Mouse (Mus musculus): ENCODE measurements at regions not wholly inside any gene's neighbourhood (a gene's known extent, or its start where the extent isn't known, plus 50 kb on each side); places are given as distances from the start of the nearest gene placed in this dataset.
"Not testable (repeated sequence)": the region's sequence is repeated elsewhere in the genome, so short reads cannot be mapped to it uniquely, and the experiment has no call there.

DNA sequence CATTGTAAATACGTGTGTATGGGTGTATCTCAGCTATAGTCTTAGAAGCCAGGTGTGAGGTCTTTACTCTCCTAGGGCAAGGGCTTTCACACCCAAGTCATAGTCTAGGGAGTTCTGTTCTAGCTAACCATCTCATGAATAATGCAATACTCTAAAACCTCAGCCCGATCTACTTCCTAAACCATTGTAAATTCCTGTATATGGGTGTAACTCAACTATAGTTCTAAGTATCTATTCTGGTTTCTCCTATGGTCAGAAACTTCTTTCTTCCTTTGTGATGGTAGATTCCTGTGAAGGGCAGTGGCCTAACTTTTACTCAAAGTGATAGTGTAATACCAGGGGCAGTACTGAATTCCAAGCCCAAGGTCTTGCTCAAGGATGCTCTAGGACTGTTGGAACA lies 58.7 kb upstream of the Srd5a3 start:
- not testable (repeated sequence) for ATAC-seq (ENCODE audit: poor library complexity, severe bottlenecking)

DNA sequence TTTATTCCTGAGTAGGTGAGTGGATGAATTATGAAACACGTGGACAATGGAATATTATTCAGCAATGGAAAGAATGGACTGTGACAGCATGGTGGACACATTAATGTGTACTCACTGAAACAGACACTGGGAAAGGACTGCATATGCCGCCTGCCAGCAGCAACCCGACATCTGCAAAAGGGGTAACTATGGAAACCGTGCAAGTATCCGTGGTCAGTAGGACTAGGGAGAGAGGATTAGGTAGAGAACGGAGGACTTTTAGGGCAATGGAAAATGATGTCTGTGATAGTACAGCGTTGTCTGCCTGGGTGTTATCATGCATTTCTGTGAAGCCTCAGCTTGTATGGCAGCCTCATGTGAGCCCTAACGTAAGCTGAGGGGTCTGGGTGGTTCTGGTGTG lies 59.6 kb upstream of the Srd5a3 start:
- ATAC-seq (ENCODE audit: poor library complexity, severe bottlenecking), result no peak

DNA sequence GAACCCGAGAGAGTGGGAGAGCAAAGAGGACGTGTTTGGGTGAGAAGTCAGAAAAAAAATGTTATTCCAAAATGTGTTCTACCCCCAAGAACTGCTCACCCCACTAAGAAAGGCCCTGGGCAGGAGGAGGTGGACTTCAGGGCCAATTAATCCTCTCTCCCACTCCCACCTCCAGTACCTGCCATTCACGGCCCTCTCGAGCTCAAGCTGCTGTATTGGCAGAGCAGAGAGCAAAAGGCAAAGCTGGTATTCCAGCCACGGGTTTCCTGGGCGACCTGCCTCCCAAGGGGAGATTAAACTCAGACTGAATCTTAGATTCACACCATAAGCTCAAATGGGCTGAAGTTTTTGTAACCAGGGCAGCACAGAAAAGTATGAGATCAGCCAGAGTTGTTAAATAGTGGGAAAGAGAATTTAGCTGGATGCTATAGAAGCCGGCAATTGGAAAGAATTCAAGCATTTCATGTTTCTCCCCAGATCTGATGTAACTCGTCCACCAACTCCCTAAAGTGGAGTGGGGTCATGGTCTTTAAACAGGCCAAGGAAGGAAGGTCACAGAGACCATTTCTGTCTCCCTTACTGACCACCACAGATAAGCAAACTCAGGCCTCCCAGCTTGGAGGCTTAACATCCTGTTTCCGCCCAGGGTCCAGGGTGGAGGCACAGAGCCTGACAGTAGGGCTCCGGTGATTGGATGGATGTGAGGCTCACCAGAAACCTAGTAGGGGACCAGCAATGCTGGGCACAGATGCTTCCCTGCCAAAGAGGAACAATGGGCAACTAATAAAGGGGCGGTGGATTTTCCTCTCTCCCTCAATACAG lies 60.7 kb upstream of the Srd5a3 start:
- ATAC-seq (ENCODE audit: poor library complexity, severe bottlenecking), result no peak

DNA sequence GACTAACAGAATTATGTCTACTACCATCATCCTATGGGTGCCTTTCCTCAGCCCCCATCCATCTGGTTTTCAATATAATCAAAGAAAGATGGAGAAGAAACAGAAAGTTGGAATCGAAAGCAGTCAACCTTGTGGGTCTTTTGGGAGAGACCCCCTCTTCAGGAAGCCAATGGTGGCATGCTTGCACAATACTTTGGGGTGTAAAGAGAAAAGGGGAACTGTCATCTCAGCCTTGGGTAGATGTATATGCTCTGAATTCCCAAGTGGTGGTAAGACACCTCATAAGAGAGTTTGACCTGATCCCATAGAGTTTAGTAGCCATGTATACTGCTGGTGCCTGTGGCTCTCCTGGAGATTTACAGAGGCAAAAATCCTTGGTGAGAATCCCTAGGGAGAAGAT lies 61.6 kb upstream of the Srd5a3 start:
- ATAC-seq (ENCODE audit: poor library complexity, severe bottlenecking), result peak; percentile 74

DNA sequence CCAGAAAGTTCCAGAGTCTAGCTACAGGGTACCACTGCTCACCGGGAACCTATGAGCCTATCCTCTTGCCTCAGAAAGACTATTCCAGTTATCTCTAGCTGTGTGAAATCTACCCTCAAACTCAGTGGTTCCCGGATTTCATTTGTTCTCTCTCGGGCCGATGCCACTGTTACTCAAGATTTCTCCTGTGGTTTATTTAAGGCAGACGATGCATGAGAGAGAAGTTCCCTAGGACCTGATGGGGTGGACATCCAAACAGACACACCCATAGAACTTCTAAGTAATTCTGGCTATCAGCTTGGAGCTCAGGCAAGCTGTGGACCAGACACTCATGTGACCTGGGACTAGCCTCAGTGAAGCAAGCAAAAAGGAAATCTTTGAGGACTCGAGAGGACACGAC lies 63.8 kb upstream of the Srd5a3 start:
- peak; percentile 69 for ATAC-seq (ENCODE audit: poor library complexity, severe bottlenecking)

DNA sequence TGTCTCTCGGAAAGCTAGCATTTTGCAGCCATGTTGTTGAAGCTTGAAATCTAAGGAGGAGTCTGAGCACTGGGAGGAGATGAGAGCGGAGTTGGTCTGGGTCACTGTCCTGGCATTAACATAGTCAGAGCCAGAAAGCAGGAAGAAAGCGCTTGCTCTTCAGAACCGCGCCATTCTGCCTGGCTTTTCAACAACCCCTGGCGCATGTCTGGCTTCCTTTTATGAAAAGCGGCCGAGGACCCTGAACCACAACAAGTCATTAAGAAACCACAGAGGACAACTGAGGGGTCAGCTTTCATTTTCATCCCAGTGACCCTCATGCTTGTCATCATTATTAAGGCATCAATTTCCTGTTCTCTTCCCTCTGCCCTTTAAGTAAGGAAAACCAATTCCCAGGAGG lies 64.7 kb upstream of the Srd5a3 start:
- ATAC-seq (ENCODE audit: poor library complexity, severe bottlenecking), result peak; percentile 25; the same call in 1 of the 2 replicates

DNA sequence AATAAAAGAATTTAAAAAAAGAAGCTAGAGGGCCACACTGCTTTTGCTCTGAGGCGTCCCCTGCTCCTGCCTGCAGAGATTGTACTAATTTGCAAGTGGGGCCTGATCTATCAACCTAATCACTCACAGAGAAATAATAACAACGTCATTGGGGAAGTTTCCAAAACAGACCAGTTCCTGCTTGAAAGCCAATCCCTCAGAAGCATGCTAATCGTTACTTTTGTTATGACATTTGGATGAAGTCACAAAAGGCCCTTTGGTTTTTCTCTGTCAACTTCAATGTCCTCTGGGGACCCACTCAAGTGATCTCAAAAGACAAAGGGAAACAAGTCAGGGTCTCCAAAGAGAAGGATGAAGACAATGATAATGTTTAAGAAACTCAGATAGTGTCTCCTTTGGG lies 72.2 kb upstream of the Srd5a3 start:
- ATAC-seq (ENCODE audit: poor library complexity, severe bottlenecking), result no peak

DNA sequence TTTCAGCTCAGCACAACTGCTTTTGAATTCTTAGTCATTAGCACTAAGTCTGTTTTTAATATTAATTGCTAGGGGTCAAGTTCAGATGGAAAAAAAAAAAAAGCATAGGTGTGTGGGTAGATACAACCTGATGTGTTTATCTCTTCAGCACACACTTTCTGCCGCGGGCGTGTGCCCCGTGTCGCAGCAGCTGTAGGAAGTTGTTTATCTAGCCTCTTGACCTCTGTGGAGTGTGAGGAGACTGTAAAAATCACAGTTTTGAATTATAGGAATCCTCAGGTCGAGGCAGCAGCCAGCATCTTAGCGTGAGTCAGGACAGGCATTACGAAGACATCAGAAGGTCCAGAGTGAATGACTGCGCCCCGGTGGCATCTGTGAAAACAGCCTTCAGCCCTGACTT lies 72.8 kb upstream of the Srd5a3 start:
- no peak for ATAC-seq (ENCODE audit: poor library complexity, severe bottlenecking)

DNA sequence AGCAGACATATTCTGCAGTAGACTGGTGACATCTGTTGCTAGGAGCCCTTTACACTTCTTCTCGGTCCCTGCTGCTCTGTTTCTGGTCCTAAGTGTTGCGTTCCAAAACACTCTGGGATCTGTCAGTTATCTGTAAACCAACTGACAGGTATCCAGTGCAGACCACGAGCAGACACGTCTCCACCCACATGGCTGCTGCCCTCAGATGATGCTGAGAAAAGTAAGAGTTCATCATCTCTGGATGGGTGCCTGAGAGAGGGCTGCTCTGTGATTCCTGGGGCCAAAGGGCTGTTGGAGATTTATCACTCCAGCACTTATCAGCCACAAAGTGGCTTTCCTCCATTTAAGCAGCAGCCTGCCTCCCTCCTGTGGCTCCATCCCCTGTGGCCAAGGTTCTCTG lies 74.3 kb upstream of the Srd5a3 start:
- no peak for ATAC-seq (ENCODE audit: poor library complexity, severe bottlenecking)

DNA sequence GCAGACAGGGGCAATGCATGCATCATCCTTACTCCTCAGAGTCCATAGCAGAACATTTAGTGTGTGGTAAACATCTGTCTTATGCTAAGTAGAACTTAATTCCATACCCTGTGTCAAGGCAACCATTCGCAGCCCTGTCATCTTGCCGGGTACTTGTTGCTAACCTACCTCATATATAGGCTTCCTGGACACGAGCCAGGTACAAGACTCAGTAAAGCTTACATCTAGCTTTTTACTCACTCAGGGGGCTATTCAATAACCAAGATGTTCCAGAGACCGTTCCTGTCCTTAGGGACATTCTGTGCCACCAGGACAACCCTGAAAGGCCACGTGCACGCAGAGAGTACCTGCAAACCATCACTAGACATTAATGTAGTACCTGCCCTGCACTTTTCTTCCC lies 74.8 kb upstream of the Srd5a3 start:
- ATAC-seq (ENCODE audit: poor library complexity, severe bottlenecking), result no peak

DNA sequence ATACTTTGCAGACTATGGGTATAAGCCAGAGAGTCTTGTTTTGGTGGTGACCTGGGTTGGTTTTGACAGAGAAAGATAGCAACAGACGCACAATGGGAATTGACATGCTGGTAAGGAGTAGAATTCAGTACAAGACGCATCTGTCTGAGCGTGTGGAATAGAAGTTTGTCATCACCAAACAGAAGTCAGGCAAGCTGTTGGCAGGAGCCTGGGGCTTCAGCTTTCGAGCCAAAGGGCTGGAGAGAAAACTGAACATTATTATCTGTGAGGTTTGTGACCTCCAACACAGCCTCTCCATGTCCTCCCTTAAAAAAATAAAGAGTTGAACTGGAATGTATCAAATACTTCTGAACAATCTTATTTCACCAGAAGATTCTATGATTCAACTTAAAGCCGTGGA lies 75.4 kb upstream of the Srd5a3 start:
- ATAC-seq (ENCODE audit: poor library complexity, severe bottlenecking), result no peak

DNA sequence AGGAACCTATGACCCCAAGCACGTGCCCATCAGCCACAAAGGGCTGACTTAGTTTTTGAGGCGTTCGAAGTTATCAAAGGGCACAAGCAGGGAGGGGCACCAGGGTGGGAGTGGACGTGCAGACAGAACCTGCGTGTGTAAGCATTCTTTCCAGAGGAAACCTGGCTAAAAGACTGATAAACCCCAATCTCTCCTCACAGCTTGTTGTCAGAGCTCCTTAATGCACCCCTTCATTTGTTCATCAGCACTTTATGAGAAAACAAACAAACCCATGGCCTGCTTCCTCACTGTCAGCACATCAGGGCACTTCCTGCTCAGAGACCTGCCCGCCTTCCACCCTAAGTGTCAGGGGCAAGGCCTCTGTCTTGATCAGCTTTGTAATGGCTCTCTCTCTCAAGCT lies 76.6 kb upstream of the Srd5a3 start:
- no peak for ATAC-seq (ENCODE audit: poor library complexity, severe bottlenecking)

DNA sequence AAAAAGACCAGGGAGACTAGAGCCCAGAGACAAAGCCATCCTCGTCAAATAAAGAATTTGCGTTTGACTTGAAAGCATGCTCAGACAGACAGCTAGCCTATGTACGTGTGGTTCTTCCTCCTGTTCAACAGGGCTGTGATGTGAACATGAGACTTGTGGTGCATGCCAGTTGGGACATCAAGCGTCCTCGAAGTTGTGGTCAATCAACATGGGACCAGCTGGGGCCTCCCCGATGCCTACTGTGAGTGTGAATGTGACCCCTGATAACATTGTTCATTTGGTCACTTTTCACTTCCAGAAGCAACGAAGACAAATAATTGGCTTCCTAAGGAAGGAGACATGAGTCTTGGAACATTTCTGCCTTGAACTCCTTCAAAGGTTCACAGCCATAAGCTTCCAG lies 79.8 kb upstream of the Kdr start:
- no peak for ATAC-seq (ENCODE audit: poor library complexity, severe bottlenecking)

DNA sequence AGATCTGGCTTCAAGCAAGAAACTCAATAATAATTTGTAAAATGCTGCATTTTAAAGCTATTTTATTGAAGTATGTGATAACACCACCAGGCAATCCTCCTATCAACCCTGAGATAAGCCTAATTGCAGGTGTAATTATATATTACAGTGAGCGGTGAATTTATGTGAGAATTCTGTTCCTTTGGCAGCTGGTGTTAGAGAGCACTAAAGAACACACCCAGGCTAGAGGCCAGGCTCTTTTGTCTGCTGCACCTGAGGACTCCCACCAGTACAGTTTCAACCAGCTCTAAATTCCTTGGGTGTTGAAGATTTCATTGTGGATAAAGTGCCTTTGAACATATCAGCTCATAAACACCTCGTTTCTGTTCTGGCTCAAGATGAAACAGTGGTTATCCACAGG lies 77.6 kb upstream of the Kdr start:
- no peak for ATAC-seq (ENCODE audit: poor library complexity, severe bottlenecking)

DNA sequence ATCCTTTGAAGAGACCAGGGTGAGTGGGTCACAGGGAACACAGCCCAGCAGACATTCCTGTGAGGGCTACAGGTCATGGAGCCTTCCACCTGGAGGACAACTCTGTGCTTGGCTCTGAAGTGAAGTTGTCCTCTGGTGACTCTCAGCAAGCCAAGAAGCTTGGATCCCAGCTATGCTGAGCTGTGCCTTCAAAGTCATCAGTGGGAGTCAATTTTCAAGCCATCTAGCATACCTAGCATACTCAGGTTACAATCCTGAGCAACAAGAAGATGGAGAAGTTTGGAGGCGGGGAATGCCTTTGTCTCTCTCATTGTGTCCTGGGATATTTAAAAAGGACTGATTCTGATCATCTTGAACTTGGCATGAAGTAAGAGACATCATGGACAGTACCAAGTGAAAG lies 74.5 kb upstream of the Kdr start:
- no peak for ATAC-seq (ENCODE audit: poor library complexity, severe bottlenecking)

DNA sequence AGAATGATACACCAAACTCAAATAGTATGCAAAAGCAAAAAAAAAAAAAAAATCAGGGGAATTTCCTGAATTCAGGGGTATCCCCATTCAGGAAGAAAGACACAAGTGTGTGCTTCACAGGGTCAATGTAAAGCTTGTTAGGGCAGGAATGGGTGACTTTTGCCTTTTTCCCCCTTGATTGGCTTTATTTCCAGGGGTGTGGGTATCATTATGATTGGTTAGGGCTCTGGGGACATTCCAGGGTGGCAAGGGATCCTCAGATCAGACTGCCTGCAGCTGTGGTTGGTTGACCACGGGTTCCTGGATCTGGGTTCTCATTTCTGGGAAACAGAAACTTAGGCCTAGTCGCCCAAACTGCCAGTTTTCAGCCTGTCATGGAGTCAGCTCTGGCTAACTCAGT lies 73.4 kb upstream of the Kdr start:
- no peak for ATAC-seq (ENCODE audit: poor library complexity, severe bottlenecking)

DNA sequence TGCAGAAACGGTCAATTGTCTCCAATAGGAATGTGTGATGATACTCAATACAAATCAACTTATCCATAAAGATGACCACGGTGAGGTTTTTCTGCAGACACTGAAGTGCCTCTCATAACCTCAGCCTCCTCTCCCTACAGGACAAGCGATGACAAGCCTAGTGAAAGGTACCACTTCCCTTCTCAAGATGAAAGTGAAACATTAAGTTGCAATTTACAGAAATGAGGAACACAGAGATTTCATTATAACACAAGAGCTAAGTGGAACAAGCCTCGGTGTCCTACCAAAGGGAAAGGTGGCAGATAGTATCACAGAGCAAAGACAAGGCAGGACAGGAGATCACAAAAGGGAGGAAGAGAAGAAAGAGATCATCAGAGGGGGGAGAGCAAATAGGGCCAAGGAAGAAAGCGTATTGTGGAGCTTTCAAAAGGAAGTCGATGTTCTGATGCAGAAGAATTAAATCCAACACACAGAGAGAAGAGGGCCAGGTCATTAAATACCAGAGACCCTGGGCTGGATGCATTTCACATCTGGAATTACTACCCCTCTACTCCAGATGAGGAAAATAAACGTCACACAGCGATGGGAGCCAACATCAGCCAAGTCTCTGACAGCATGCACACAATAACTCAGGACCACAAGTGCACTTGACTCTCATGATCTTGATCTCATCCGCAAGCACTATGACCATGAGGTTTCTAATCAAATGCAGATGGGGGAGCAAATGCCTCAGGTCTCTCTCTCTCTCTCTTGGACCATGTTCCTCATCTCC lies 70.0 kb upstream of the Kdr start:
- ATAC-seq (ENCODE audit: poor library complexity, severe bottlenecking), result peak; percentile 99

DNA sequence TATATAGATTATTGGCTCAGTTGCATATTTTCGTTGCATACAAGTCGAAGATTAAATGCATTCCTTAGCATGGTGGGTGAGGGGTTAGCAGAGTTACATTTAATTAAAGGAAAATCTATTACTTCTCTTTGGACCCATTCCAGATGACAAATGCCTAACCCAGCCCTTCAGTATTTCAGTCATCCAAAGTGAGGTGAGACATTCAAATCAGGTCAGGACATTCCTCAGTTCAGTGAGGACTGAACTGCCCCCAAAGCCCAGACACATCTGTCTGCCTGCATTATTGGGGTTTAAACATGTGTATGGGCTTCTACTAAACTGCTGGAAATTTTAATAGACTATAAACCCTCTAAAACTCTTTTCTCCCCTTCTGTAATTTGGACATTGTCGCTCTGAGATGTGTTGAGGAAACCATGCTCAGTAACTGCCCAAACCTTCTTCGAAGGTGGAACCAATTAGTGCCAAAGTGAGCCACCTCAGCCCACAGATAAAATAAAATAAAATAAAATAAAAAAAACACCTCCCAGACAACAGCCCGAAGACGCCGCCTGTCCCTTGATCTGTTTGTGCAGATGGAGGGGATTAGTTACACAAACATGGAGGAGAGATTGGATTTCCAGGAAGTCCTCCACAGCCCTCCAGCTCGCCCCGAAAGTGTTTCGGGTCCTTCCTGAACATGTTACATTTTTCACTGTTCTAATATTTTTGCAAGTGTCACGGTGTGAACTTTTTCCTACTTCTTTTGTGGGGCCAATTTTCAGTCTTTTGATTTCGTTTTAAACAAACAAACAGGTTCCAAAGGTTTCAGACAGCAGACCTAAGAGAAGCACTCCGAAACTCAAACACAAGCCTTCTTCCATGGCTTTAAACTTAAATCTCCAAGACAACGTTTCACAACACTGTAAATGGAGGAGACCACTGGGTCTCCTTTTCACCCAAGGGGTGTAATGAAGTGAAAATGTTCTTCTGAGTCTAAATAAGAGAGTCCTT lies 65.6 kb upstream of the Kdr start:
- no peak for ATAC-seq (ENCODE audit: poor library complexity, severe bottlenecking)

DNA sequence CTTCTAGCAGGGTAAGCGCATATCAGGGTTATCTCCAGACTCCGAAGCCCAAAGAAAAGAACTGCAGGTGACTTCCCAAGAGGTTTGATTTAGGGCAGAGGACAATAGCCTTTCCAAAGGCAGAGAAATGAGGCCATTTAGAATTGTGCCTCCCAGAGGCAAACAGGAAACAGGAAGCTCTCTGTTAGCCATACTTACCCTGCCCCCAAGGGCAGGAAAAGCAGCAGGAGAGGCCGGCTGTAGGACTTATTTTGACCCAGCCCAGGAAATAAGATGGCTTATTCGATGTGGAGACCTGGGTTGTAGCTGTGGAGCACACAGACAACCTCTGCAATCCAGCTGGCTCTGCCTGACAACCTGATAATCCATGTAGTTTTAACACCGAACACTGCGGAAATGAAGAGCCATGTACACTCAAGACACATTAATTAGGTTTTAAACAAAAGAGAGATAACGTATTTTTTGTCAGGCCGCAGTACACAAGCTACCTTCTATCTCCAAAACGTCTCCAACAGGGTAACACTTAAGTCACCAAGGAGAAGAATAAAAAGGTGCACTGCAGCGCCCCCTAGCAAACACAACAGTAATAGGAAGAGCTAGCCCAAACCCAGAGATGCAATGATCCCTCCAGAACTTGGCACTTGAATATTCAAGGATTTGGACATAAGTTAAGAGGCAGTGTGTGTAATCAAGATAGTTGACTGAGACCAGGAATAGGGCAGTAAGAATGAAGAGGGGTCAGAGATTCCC lies 62.4 kb upstream of the Kdr start:
- ATAC-seq (ENCODE audit: poor library complexity, severe bottlenecking), result 0 out of 2 replicates have a peak, but pooled peaks have one; percentile 49

DNA sequence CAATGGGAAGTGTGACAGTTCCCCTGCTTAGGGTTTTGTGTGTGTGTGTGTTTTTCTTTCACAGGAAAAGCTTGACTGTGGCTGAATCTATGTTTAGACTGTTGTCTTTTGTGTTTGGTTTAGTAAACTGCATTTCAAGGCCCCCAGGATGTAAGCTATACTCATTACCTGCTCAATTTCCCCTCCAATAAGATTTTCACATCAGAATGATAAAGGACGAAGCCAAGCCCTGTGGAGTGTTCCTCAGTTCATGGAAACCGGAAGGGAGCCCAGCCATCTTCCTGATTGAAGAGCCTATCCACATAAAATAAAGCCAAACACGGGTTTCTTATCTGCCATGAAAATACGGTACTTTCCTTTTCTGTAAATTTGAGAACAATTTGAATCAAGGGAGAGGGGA lies 50.5 kb upstream of the Kdr start:
- ATAC-seq (ENCODE audit: poor library complexity, severe bottlenecking), result no peak
